Mouse (Mus musculus): ENCODE data around the gene Olfr985. TPM values are rescaled to one million over a fixed set of nuclear protein-coding genes. Genes with fewer than 3 reads are reported as not detected.

Gene Olfr985
- total RNA-seq (2023) = not detected

DNA sequence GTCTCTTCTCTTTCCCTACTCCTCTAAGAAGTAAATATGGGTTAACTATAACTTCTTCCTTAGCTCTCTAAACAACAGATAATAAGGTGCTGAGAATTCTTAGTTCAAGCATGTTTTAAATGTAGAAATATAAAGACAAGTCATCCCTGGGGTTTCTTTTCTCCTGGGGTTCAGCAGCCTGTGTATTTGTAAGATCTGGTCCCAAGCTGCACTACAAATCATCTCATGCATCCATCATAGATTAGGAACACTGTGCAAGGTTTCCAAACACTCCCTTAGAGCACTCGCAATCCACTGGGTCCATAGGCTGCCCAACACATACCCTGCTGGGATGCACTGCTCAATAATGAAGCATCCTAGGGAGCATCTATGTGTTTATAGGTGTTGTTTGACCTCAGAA, at the start of gene Olfr985:
TSS of gene Olfr985 (minus strand) at position 101 of the 400 bp plus-strand sequence.

GRCm38 (mm10) chr9:40114106-40114505, 15.9 kb downstream of the Olfr985 start, which contains the start of gene Olfr984:
Olfr984 (minus strand) TSS chr9:40114206.

GRCm38 (mm10) chr9:40093495-40093894, 36.5 kb downstream of the Olfr985 start, which contains the start of gene Olfr983:
Olfr983 (minus strand) TSS chr9:40093595.

Other genes with a start within 250 kb of the Olfr985 start
- not detected for gene Olfr229, start 222.8 kb downstream of the Olfr985 start, total RNA-seq (2023)
- not detected for gene Olfr974, start 192.7 kb downstream of the Olfr985 start, total RNA-seq (2023)
- not detected for gene Olfr975, start 178.1 kb downstream of the Olfr985 start, total RNA-seq (2023)
- gene Olfr976, start 169.1 kb downstream of the Olfr985 start, total RNA-seq (2023) = not detected
- not detected for gene Olfr978, start 138.1 kb downstream of the Olfr985 start, total RNA-seq (2023)
- not detected for gene Olfr979, start 126.7 kb downstream of the Olfr985 start, total RNA-seq (2023)
- not detected for gene Olfr980, start 120.6 kb downstream of the Olfr985 start, total RNA-seq (2023)
- gene Olfr981, start 108.7 kb downstream of the Olfr985 start, total RNA-seq (2023) = not detected
- not detected for gene Olfr982, start 56.4 kb downstream of the Olfr985 start, total RNA-seq (2023)
- not detected for gene Olfr983, start 36.6 kb downstream of the Olfr985 start, total RNA-seq (2023)
- not detected for gene Olfr984, start 16.0 kb downstream of the Olfr985 start, total RNA-seq (2023)
- not detected for gene Tmem225, start 17.9 kb upstream of the Olfr985 start, total RNA-seq (2023)
- not detected for gene Olfr986, start 50.7 kb upstream of the Olfr985 start, total RNA-seq (2023)
- 1 to 10 TPM; 1.5 to 2.0 TPM for gene Zfp202, start 62.1 kb upstream of the Olfr985 start, total RNA-seq (2023)
- under 1 TPM; 0.33 to 0.76 TPM for gene Scn3b, start 139.0 kb upstream of the Olfr985 start, total RNA-seq (2023)

Measured in monocyte, adult 59 days (primary cell).